Mouse (Mus musculus) CH12.LX (cell line): ENCODE measurements at regions not wholly inside any gene's neighbourhood (a gene's known extent, or its start where the extent isn't known, plus 50 kb on each side); places are given as distances from the start of the nearest gene placed in this dataset.

ENCODE experiments used
- BHLHE40 ChIP-seq: IDR thresholded peaks from 2 replicates; pipeline ENCODE4 v1.6.1; 2011; ENCODE audit warnings: mild to moderate bottlenecking, low read depth, low read length, improper control_type of control experiment
- CTCF ChIP-seq, 2 experiments: IDR thresholded peaks in 1 of 2; conservative IDR thresholded peaks in 1 of 2; 2 replicates each; pipeline ENCODE4 v1.5.1; 2011 to 2012; ENCODE audit warnings: low read depth in 2 of 2, low read length in 2 of 2, improper control_type of control experiment in 1 of 2, inconsistent platforms in 1 of 2, mild to moderate bottlenecking in 1 of 2, moderate library complexity in 1 of 2
- E2F4 ChIP-seq: IDR thresholded peaks from 2 replicates; pipeline ENCODE4 v1.6.1; 2011; ENCODE audit warnings: low read depth, low read length, improper control_type of control experiment; ENCODE audit not compliant: insufficient replicate concordance
- RCOR1 ChIP-seq: conservative IDR thresholded peaks from 2 replicates; pipeline ENCODE4 v1.6.1; 2012; ENCODE audit warnings: low read depth, mild to moderate bottlenecking, inconsistent platforms, low read length, improper control_type of control experiment
- TBP ChIP-seq: conservative IDR thresholded peaks from 2 replicates; pipeline ENCODE4 v1.6.1; 2011; ENCODE audit warnings: low read depth, low read length, improper control_type of control experiment
- USF1 ChIP-seq: IDR thresholded peaks from 2 replicates; pipeline ENCODE4 v1.6.1; 2014; ENCODE audit warnings: low read depth, mild to moderate bottlenecking, inconsistent platforms, low read length, improper control_type of control experiment

GRCm38 (mm10) chr1:193734014-193734763, 364.1 kb upstream of the Camk1g start:
- TF ChIP-seq TBP = no peak
- no peak for TF ChIP-seq USF1
- TF ChIP-seq CTCF (conservative IDR thresholded peaks at IDR 0.05 in 1 of 2, IDR thresholded peaks at IDR 0.05 in 1 of 2; ENCODE audit: low read depth in 2 of 2, low read length in 2 of 2) = no peak
- no peak for TF ChIP-seq RCOR1
- no peak for TF ChIP-seq E2F4
- TF ChIP-seq BHLHE40 = no peak
